Mouse (Mus musculus): ENCODE results near the gene Tor3a. TPM values are rescaled to one million over a fixed set of nuclear protein-coding genes. Genes with fewer than 3 reads are reported as not detected.

Gene Tor3a
- polyA plus RNA-seq, 1 experiment from 2014 or later, result 3.4 TPM

GRCm38 (mm10) chr1:156644780-156645523 is 29.2 kb downstream of the Tor3a start:
- 53% methylated on average over 13 of the region's 13 CpGs for WGBS
- Histone ChIP-seq H3K4me2 (no peak overlapping the region), H3K9ac (no peak overlapping the region), H3K4me3 (no peak overlapping the region), H3K27me3 (no peaks in the 10 kb centered on the region), H3K36me3 (peaks cover 27% of the 10 kb centered on the region), H3K9me3 (no peaks in the 10 kb centered on the region), H3K27ac (replicated peaks) (0 out of 2 replicates have a peak overlapping the region, but pooled peaks have one; percentile 12), H3K4me1 (replicated peaks) (peaks cover 27% of the 10 kb centered on the region)
- ATAC-seq (ENCODE audit: low FRiP score, low read depth), result no peak

DNA sequence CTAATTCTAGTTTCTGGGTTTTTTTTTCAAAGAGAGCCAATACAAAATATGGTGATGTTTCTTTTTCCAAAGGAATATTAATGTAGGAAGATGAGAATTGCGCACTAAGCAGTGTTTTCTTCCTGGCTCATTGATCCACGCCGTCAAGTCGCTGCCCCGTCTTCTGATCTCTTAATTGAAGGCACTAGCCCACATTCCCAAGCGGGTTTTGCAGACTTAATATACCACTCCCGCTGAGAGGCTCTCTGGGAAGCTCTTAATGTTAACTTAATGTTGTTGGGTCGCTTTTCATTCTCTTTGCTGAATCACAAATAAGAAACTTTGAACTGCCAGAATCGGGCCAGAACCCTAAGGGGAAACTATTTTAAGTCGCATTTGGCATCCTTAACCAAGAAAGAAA is 30.1 kb downstream of the Tor3a start:
- 54% methylated on average over 10 of the region's 10 CpGs for WGBS
- Histone ChIP-seq H3K4me1 (replicated peaks) (peaks cover 27% of the 10 kb centered on the region), H3K4me3 (no peak overlapping the region), H3K4me2 (no peak overlapping the region), H3K9ac (no peak overlapping the region), H3K9me3 (no peaks in the 10 kb centered on the region), H3K36me3 (peaks cover 27% of the 10 kb centered on the region), H3K27me3 (no peaks in the 10 kb centered on the region), H3K27ac (replicated peaks) (no peak overlapping the region)
- no peak for ATAC-seq (ENCODE audit: low FRiP score, low read depth)

GRCm38 (mm10) chr1:156642813-156643212 is 31.3 kb downstream of the Tor3a start:
- H3K4me3 ChIP-seq, result no peak overlapping the region
- no peak overlapping the region for H3K27ac ChIP-seq (replicated peaks)
- peaks cover 30% of the 10 kb centered on the region for H3K36me3 ChIP-seq
- peaks cover 27% of the 10 kb centered on the region for H3K4me1 ChIP-seq (replicated peaks)
- WGBS, result 80% methylated on average over 12 of the region's 12 CpGs
- no peaks in the 10 kb centered on the region for H3K27me3 ChIP-seq
- no peak overlapping the region for H3K9ac ChIP-seq
- no peaks in the 10 kb centered on the region for H3K9me3 ChIP-seq
- no peak for ATAC-seq (ENCODE audit: low FRiP score, low read depth)
- no peak overlapping the region for H3K4me2 ChIP-seq

DNA sequence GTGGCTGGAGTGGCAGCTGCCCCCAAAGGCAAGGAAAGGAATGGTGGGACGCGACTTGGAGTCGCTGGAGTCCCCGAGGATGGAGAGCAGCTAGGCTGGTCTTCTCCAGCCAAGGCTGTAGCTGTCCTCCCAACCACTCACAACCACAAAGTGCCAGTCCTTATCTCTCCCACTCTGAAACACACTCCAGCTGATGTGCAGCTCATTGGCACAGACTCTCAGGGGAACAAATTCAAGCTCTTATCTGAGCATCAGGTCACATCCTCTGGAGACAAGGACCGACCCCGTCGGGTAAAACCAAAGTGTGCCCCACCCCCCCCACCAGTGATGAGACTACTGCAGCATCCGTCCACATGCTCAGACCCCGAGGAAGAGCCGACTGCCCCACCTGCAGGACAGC is 32.3 kb downstream of the Tor3a start:
- Histone ChIP-seq H3K4me3 (no peak overlapping the region), H3K27me3 (no peaks in the 10 kb centered on the region), H3K27ac (replicated peaks) (no peak overlapping the region), H3K9ac (no peak overlapping the region), H3K4me2 (no peak overlapping the region), H3K36me3 (peaks cover 37% of the 10 kb centered on the region), H3K9me3 (no peaks in the 10 kb centered on the region), H3K4me1 (replicated peaks) (peaks cover 27% of the 10 kb centered on the region)
- WGBS, result 87% methylated on average over 10 of the region's 10 CpGs
- ATAC-seq (ENCODE audit: low FRiP score, low read depth), result no peak

- Histone ChIP-seq H3K9me3 (no peaks in the 10 kb centered on the region), H3K27ac (replicated peaks) (no peak overlapping the region), H3K9ac (no peak overlapping the region), H3K27me3 (no peaks in the 10 kb centered on the region), H3K4me3 (no peak overlapping the region), H3K4me2 (no peak overlapping the region), H3K36me3 (peaks cover 42% of the 10 kb centered on the region), H3K4me1 (replicated peaks) (peaks cover 22% of the 10 kb centered on the region)
- ATAC-seq (ENCODE audit: low FRiP score, low read depth), result no peak
- 64% methylated on average over 4 of the region's 4 CpGs for WGBS
Measured at GRCm38 (mm10) chr1:156640577-156640976, 33.6 kb downstream of the Tor3a start.

GRCm38 (mm10) chr1:156639455-156639854 is 34.7 kb downstream of the Tor3a start:
- Histone ChIP-seq H3K4me1 (replicated peaks) (peaks cover 12% of the 10 kb centered on the region), H3K36me3 (peaks cover 49% of the 10 kb centered on the region), H3K4me2 (no peak overlapping the region)

GRCm38 (mm10) chr1:156635148-156635547 is 39.0 kb downstream of the Tor3a start:
- Histone ChIP-seq H3K36me3 (peaks cover 47% of the 10 kb centered on the region), H3K4me3 (no peak overlapping the region), H3K9ac (no peak overlapping the region), H3K9me3 (no peaks in the 10 kb centered on the region), H3K4me1 (replicated peaks) (no peaks in the 10 kb centered on the region), H3K27me3 (no peaks in the 10 kb centered on the region), H3K4me2 (no peak overlapping the region), H3K27ac (replicated peaks) (no peak overlapping the region)
- ATAC-seq (ENCODE audit: low FRiP score, low read depth), result no peak
- 83% methylated on average over 2 of the region's 2 CpGs for WGBS

More at GRCm38 (mm10) chr1:156639455-156639854, 34.7 kb downstream of the Tor3a start:
- Histone ChIP-seq H3K27me3 (no peaks in the 10 kb centered on the region), H3K9ac (no peak overlapping the region), H3K4me3 (no peak overlapping the region), H3K27ac (replicated peaks) (no peak overlapping the region), H3K9me3 (no peaks in the 10 kb centered on the region)
- WGBS, result 89% methylated on average over 5 of the region's 5 CpGs
- ATAC-seq (ENCODE audit: low FRiP score, low read depth), result no peak

DNA sequence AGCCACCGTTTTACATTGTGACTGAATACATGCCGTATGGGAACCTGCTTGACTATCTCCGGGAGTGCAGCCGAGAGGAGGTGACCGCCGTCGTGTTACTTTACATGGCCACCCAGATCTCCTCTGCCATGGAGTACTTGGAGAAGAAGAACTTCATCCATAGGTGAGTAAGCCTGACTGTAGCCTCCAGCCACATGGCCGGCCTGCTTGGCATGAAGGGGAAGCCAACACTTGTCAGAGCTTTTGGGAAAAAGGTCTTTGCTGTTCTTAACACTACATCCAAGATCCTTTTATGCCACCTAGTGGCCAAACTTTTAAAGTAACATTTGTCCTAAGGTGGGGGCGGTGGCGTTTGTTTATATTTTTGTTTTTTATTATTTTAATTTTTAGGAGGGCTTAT is 41.1 kb downstream of the Tor3a start:
- ATAC-seq (ENCODE audit: low FRiP score, low read depth), result peak; percentile 64; the same call in 1 of the 2 replicates
- H3K36me3 ChIP-seq, result peaks cover 52% of the 10 kb centered on the region

GRCm38 (mm10) chr1:156630965-156631364 is 43.2 kb downstream of the Tor3a start:
- no peaks in the 10 kb centered on the region for H3K4me1 ChIP-seq (replicated peaks)
- no peaks in the 10 kb centered on the region for H3K9me3 ChIP-seq
- no peak overlapping the region for H3K9ac ChIP-seq
- no peaks in the 10 kb centered on the region for H3K27me3 ChIP-seq
- H3K4me2 ChIP-seq, result no peak overlapping the region
- peaks cover 37% of the 10 kb centered on the region for H3K36me3 ChIP-seq
- ATAC-seq (ENCODE audit: low FRiP score, low read depth), result no peak
- H3K4me3 ChIP-seq, result no peak overlapping the region
- no peak overlapping the region for H3K27ac ChIP-seq (replicated peaks)

More for the DNA sequence above, 41.1 kb downstream of the Tor3a start:
- Histone ChIP-seq H3K27me3 (no peaks in the 10 kb centered on the region), H3K27ac (replicated peaks) (no peak overlapping the region), H3K9me3 (no peaks in the 10 kb centered on the region), H3K9ac (no peak overlapping the region), H3K4me2 (no peak overlapping the region), H3K4me1 (replicated peaks) (no peaks in the 10 kb centered on the region), H3K4me3 (no peak overlapping the region)
- WGBS, result 81% methylated on average over 10 of the region's 10 CpGs

GRCm38 (mm10) chr1:156629984-156630383 is 44.2 kb downstream of the Tor3a start:
- Histone ChIP-seq H3K27ac (replicated peaks) (no peak overlapping the region), H3K9me3 (no peaks in the 10 kb centered on the region), H3K4me3 (no peak overlapping the region), H3K4me2 (no peak overlapping the region), H3K9ac (no peak overlapping the region), H3K4me1 (replicated peaks) (no peaks in the 10 kb centered on the region), H3K36me3 (peaks cover 40% of the 10 kb centered on the region), H3K27me3 (no peaks in the 10 kb centered on the region)
- WGBS, result 95% methylated on average over 8 of the region's 8 CpGs
- ATAC-seq (ENCODE audit: low FRiP score, low read depth), result no peak

- Histone ChIP-seq H3K9me3 (no peaks in the 10 kb centered on the region), H3K27ac (replicated peaks) (no peak overlapping the region), H3K4me2 (no peak overlapping the region), H3K9ac (no peak overlapping the region), H3K36me3 (peaks cover 28% of the 10 kb centered on the region), H3K4me3 (no peak overlapping the region), H3K27me3 (no peaks in the 10 kb centered on the region), H3K4me1 (replicated peaks) (no peaks in the 10 kb centered on the region)
- 86% methylated on average over 4 of the region's 4 CpGs for WGBS
- no peak for ATAC-seq (ENCODE audit: low FRiP score, low read depth)
Measured at GRCm38 (mm10) chr1:156626729-156627128, 47.4 kb downstream of the Tor3a start.

- H3K36me3 ChIP-seq, result peaks cover 9% of the 10 kb centered on the region
- H3K27ac ChIP-seq (replicated peaks), result no peak overlapping the region
- H3K27me3 ChIP-seq, result no peaks in the 10 kb centered on the region
- H3K4me2 ChIP-seq, result no peak overlapping the region
- H3K4me3 ChIP-seq, result no peak overlapping the region
- no peaks in the 10 kb centered on the region for H3K9me3 ChIP-seq
- 79% methylated on average over 1 of the region's 1 CpGs for WGBS
- no peak overlapping the region for H3K9ac ChIP-seq
- no peaks in the 10 kb centered on the region for H3K4me1 ChIP-seq (replicated peaks)
- ATAC-seq (ENCODE audit: low FRiP score, low read depth), result no peak
Measured at GRCm38 (mm10) chr1:156624231-156624630, 49.9 kb downstream of the Tor3a start.

- peaks cover 14% of the 10 kb centered on the region for H3K4me1 ChIP-seq (replicated peaks)
Measured at GRCm38 (mm10) chr1:156620951-156621350, 53.2 kb downstream of the Tor3a start.

More at GRCm38 (mm10) chr1:156620951-156621350, 53.2 kb downstream of the Tor3a start:
- ATAC-seq (ENCODE audit: low FRiP score, low read depth), result no peak
- no peak overlapping the region for H3K4me2 ChIP-seq
- 82% methylated on average over 3 of the region's 3 CpGs for WGBS
- H3K36me3 ChIP-seq, result peaks cover 9% of the 10 kb centered on the region
- no peak overlapping the region for H3K9ac ChIP-seq
- H3K27ac ChIP-seq (replicated peaks), result no peak overlapping the region
- H3K4me3 ChIP-seq, result no peak overlapping the region
- no peaks in the 10 kb centered on the region for H3K27me3 ChIP-seq
- H3K9me3 ChIP-seq, result no peaks in the 10 kb centered on the region

All from hindbrain, embryonic 15.5 days (tissue).